Mouse (Mus musculus) limb, embryonic 13.5 days (tissue): ENCODE data around the gene Zfp853. TPM values are rescaled to one million over a fixed set of nuclear protein-coding genes. Genes with fewer than 3 reads are reported as not detected.

ENCODE experiments used
- ATAC-seq: fragments of 200-750 bp; cut with Nextera tagmentation; 2 replicates; pipeline ENCODE4 v1.8.0; 2017; ENCODE audit warnings: low read depth, moderate number of reproducible peaks, moderate TSS enrichment; ENCODE audit not compliant: low FRiP score
- H3K27ac ChIP-seq: fragments of 300-500 bp; sonication (generic); 2 replicates; pipeline ENCODE4 v1.5.1; 2015; ENCODE audit warnings: inconsistent platforms, mild to moderate bottlenecking, moderate library complexity
- H3K27me3 ChIP-seq: fragments of 300-500 bp; sonication (generic); 2 replicates; pipeline ENCODE4 v1.6.1; 2015; ENCODE audit warnings: mild to moderate bottlenecking, inconsistent platforms
- H3K36me3 ChIP-seq: fragments of 300-500 bp; sonication (generic); 2 replicates; pipeline ENCODE4 v1.6.1; 2015; ENCODE audit warnings: inconsistent platforms, mild to moderate bottlenecking, moderate library complexity
- H3K4me1 ChIP-seq: fragments of 300-500 bp; sonication (generic); 2 replicates; pipeline ENCODE4 v1.6.1; 2015; ENCODE audit warnings: inconsistent platforms
- H3K4me2 ChIP-seq: fragments of 300-500 bp; sonication (generic); replicated peaks from 2 replicates; pipeline ENCODE4 v1.6.1; 2015; ENCODE audit warnings: inconsistent platforms, mild to moderate bottlenecking, moderate library complexity
- H3K4me3 ChIP-seq: fragments of 300-500 bp; sonication (generic); 2 replicates; pipeline ENCODE4 v1.5.1; 2015; ENCODE audit warnings: moderate library complexity, mild to moderate bottlenecking, inconsistent platforms
- H3K9ac ChIP-seq: fragments of 300-500 bp; sonication (generic); 2 replicates; pipeline ENCODE4 v1.6.1; 2015; ENCODE audit warnings: mild to moderate bottlenecking, inconsistent platforms
- H3K9me3 ChIP-seq: fragments of 300-500 bp; sonication (generic); 2 replicates; pipeline ENCODE4 v1.6.1; 2016; ENCODE audit warnings: inconsistent platforms
- WGBS: fragments of 180-500 bp; shearing (Covaris S2); methylation state at CpG from one replicate; pipeline ENCODE4 v1.1.7; 2015; 5-methylcytosine and 5-hydroxymethylcytosine counted together
- polyA plus RNA-seq: library from polyadenylated mRNA; unstranded; fragments of >200 nt; fragmentation: Nextera tagmentation; extraction: Ambion mirVana; gene quantifications from 2 replicates; pipeline ENCODE4 v1.2.1, GENCODE M21; 2015

Gene Zfp853
- polyA plus RNA-seq, 1 experiment from 2014 or later = 0.33 TPM

GRCm38 (mm10) chr5:143288378-143288911, 5.0 kb downstream of the Zfp853 start:
- peak overlapping the region; percentile 35 for H3K4me3 ChIP-seq
- H3K4me2 ChIP-seq = peak overlapping the region; percentile 59
- ATAC-seq = no peak
- peaks cover 8% of the 10 kb centered on the region; the same call in 1 of the 2 replicates for H3K36me3 ChIP-seq
- no peak overlapping the region for H3K27ac ChIP-seq
- H3K4me1 ChIP-seq = peaks cover 27% of the 10 kb centered on the region
- peak overlapping the region; percentile 21; the same call in 1 of the 2 replicates for H3K9ac ChIP-seq
- H3K27me3 ChIP-seq = peaks cover 97% of the 10 kb centered on the region
- no peaks in the 10 kb centered on the region for H3K9me3 ChIP-seq
- WGBS = 9% methylated on average over 9 of the region's 9 CpGs

DNA sequence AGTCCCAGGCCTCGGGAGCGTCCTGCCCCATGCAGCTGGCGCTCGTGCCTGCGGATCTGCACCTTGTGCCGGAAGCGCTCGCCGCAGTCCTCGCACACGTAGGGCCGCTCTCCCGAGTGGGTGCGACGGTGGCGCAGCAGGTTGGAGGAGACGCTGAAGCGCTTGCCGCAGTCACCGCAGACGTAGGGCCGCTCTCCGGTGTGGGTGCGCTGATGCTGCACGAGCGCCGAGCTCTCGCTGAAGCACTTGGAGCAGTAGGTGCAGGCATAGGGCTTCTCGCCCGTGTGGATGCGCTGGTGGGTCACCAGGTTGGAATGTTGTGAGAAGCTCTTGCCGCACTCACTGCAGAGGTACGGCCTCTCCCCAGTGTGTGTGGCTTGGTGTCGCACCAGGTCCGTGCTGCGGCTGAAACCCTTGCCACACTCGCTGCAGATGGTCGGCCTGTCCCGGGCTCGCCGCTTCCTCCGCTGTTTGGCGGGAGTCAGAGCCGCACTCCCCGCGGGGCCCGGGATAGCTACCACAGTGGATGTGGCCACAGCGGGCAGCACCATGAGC, 5.6 kb downstream of the Zfp853 start:
- H3K27ac ChIP-seq = no peak overlapping the region
- ATAC-seq = peak; percentile 18; the same call in 1 of the 2 replicates
- WGBS = 2% methylated on average over 48 of the region's 48 CpGs

GRCm38 (mm10) chr5:143284762-143285161, 8.7 kb downstream of the Zfp853 start:
- H3K9me3 ChIP-seq = no peaks in the 10 kb centered on the region
- no peak overlapping the region for H3K27ac ChIP-seq
- H3K4me3 ChIP-seq = no peak overlapping the region
- H3K36me3 ChIP-seq = peaks cover 8% of the 10 kb centered on the region; the same call in 1 of the 2 replicates
- peaks cover 16% of the 10 kb centered on the region for H3K4me1 ChIP-seq
- ATAC-seq = no peak
- peaks cover 86% of the 10 kb centered on the region for H3K27me3 ChIP-seq
- 41% methylated on average over 6 of the region's 6 CpGs for WGBS
- no peak overlapping the region for H3K9ac ChIP-seq
- H3K4me2 ChIP-seq = no peak overlapping the region

More for the DNA sequence above, 5.6 kb downstream of the Zfp853 start:
- Histone ChIP-seq H3K9me3 (no peaks in the 10 kb centered on the region), H3K9ac (peak overlapping the region; percentile 21; the same call in 1 of the 2 replicates), H3K36me3 (peaks cover 8% of the 10 kb centered on the region; the same call in 1 of the 2 replicates), H3K4me2 (peak overlapping the region; percentile 59), H3K4me3 (peak overlapping the region; percentile 35), H3K4me1 (peaks cover 21% of the 10 kb centered on the region), H3K27me3 (peaks cover 97% of the 10 kb centered on the region)

GRCm38 (mm10) chr5:143279247-143279646, 14.2 kb downstream of the Zfp853 start:
- Histone ChIP-seq H3K4me2 (no peak overlapping the region), H3K9me3 (no peaks in the 10 kb centered on the region), H3K27me3 (peaks cover 71% of the 10 kb centered on the region), H3K4me3 (no peak overlapping the region), H3K4me1 (no peaks in the 10 kb centered on the region), H3K9ac (no peak overlapping the region), H3K27ac (no peak overlapping the region), H3K36me3 (no peaks in the 10 kb centered on the region)
- ATAC-seq = no peak
- WGBS = 41% methylated on average over 10 of the region's 10 CpGs

DNA sequence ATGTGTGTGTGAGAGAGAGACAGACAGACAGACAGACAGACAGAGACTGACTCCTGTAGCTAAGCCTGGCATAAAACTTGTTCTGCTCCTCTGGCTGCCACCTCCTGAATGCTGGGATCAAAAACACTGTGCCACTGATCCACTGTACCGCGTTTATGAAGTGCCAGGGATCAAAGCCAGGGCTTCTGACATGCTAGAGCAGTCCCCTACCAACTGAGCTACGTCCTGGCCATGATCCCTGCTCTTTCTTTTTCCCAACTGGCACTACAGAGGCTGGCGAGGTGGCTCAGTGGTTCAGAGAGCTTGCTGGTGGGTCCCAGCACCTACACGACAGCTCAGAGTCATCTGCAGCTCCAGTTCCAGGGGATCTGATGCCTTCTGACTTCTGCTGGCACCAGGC, 17.7 kb downstream of the Zfp853 start:
- H3K36me3 ChIP-seq = no peaks in the 10 kb centered on the region
- no peak overlapping the region for H3K4me2 ChIP-seq
- ATAC-seq = no peak
- no peak overlapping the region for H3K9ac ChIP-seq
- WGBS = 39% methylated on average over 5 of the region's 5 CpGs
- H3K9me3 ChIP-seq = no peaks in the 10 kb centered on the region
- no peak overlapping the region for H3K4me3 ChIP-seq
- H3K27me3 ChIP-seq = peaks cover 50% of the 10 kb centered on the region
- H3K4me1 ChIP-seq = peaks cover 4% of the 10 kb centered on the region
- H3K27ac ChIP-seq = no peak overlapping the region

DNA sequence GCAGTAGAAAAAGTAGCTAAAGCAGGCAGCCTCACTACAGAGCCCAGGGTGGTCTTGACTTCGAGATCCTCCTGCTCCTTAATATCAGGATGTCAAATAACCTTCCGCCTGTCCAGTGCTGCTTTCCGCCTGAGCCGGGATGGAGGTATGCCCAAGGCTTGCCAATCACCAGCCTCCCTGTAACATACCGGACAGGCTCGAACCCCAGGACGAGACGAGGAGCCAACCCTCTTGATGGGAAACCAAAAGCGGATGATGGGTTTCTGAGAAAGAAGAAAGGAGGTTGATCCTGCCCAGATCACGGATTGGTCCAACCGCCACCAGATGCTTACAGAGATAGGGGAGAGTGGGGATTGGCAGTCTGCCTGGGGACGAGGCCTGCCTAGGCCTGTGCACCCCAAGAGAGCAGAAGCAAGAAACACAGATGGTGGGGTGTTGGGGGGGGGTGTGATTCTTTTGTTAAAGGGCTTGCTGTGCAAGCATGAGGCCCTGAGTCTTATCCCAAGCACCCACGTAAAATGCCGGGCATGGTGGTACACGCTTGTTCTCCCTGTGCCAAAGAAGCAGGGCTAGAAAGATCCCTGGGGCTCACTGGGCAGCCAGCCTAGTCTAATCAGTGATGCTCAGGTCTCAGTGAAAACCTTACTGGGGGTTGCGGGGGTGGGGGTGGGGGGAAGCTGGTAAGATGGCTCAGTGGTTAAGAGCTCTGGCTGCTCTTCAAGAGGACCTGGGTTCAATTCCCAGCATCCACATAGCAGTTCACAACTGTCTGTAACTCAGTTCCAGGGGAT, 20.7 kb downstream of the Zfp853 start:
- no peak for ATAC-seq
- Histone ChIP-seq H3K4me1 (peaks cover 21% of the 10 kb centered on the region), H3K4me3 (no peak overlapping the region), H3K4me2 (no peak overlapping the region), H3K27me3 (peaks cover 25% of the 10 kb centered on the region), H3K36me3 (no peaks in the 10 kb centered on the region), H3K9me3 (no peaks in the 10 kb centered on the region), H3K9ac (no peak overlapping the region), H3K27ac (no peak overlapping the region)
- WGBS = 89% methylated on average over 16 of the region's 16 CpGs

- H3K36me3 ChIP-seq = no peaks in the 10 kb centered on the region
- no peaks in the 10 kb centered on the region for H3K9me3 ChIP-seq
- no peak overlapping the region for H3K4me3 ChIP-seq
- ATAC-seq = no peak
- H3K27me3 ChIP-seq = peaks cover 19% of the 10 kb centered on the region
- H3K9ac ChIP-seq = no peak overlapping the region
- H3K27ac ChIP-seq = no peak overlapping the region
- H3K4me1 ChIP-seq = peaks cover 23% of the 10 kb centered on the region
- H3K4me2 ChIP-seq = no peak overlapping the region
- 80% methylated on average over 3 of the region's 3 CpGs for WGBS
Observed at GRCm38 (mm10) chr5:143272108-143272507, 21.3 kb downstream of the Zfp853 start.

GRCm38 (mm10) chr5:143271642-143272041, 21.8 kb downstream of the Zfp853 start:
- H3K4me1 ChIP-seq = peaks cover 23% of the 10 kb centered on the region
- no peaks in the 10 kb centered on the region for H3K9me3 ChIP-seq
- no peak overlapping the region for H3K9ac ChIP-seq
- H3K36me3 ChIP-seq = no peaks in the 10 kb centered on the region
- H3K4me3 ChIP-seq = no peak overlapping the region
- WGBS = 87% methylated on average over 6 of the region's 6 CpGs
- no peak for ATAC-seq
- H3K27ac ChIP-seq = no peak overlapping the region
- no peak overlapping the region for H3K4me2 ChIP-seq
- H3K27me3 ChIP-seq = peaks cover 14% of the 10 kb centered on the region

GRCm38 (mm10) chr5:143270151-143270519, 23.3 kb downstream of the Zfp853 start:
- WGBS = 5% methylated on average over 12 of the region's 12 CpGs
- ATAC-seq = peak; percentile 17; the same call in 1 of the 2 replicates
- Histone ChIP-seq H3K4me1 (peaks cover 23% of the 10 kb centered on the region), H3K27me3 (no peaks in the 10 kb centered on the region), H3K4me2 (peak overlapping the region; percentile 89), H3K27ac (no peak overlapping the region), H3K9me3 (no peaks in the 10 kb centered on the region), H3K4me3 (peak overlapping the region; percentile 89), H3K9ac (peak overlapping the region; percentile 92), H3K36me3 (0 out of 2 replicates have a peak, but pooled peaks cover under 1% of the 10 kb centered on the region)

DNA sequence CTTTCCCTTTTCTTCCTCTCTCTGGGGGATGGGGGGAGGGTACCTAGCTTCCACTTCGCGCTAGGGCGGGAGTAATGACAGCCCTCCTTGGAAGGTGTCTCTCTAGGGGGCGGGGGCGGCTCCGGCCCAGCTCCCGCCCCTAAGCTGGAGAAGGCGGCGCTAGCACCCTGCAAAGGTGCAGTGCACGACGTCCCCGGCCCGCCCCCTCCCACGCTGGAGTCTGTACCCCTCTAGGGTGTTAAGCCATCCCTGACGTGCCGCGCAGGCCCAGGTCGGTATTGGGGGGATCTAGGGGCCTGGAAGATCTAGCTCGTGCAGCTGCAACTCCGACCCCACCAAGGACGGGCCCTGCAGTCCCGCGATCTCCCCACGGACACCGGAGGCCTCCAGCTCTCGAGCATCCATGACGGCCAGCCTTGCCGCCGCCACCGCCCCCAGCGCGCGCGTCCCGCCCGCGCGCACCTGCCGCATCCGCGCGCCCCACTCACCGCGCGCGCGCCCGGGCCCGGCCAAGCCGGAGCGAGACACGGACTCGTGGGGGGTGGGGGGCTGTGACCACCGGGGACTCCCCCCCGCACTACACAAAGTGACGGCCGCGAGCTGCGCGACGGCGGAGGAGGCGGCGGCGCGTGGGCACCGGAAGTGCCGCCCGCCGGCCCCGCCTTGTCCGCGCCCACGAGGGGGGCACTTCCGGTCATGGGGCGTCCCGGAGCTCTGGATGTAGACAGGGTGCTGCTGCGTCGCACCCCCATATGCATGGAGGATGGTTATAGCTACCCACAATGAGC, 23.9 kb downstream of the Zfp853 start, which contains the start of gene Zfp316:
Gene Zfp316 (minus strand): TSS at position 660 of the 788 bp plus-strand sequence.
- no peaks in the 10 kb centered on the region for H3K9me3 ChIP-seq
- no peaks in the 10 kb centered on the region for H3K27me3 ChIP-seq
- no peak within 1 kb of the TSS; the same call in 1 of the 2 replicates for H3K27ac ChIP-seq
- under 1% methylated on average over 77 of the region's 79 CpGs for WGBS
- H3K36me3 ChIP-seq = 0 out of 2 replicates have a peak, but pooled peaks cover 6% of the 10 kb centered on the region
- peak within 1 kb of the TSS; percentile 89 for H3K4me3 ChIP-seq
- peak within 1 kb of the TSS; percentile 92 for H3K9ac ChIP-seq
- ATAC-seq = peak; percentile 83
- peaks cover 23% of the 10 kb centered on the region for H3K4me1 ChIP-seq
- peak within 1 kb of the TSS; percentile 89 for H3K4me2 ChIP-seq

- Histone ChIP-seq H3K36me3 (peaks cover 12% of the 10 kb centered on the region), H3K27ac (no peak overlapping the region; the same call in 1 of the 2 replicates), H3K9me3 (no peaks in the 10 kb centered on the region), H3K4me1 (peaks cover 23% of the 10 kb centered on the region), H3K4me3 (peak overlapping the region; percentile 89), H3K9ac (peak overlapping the region; percentile 92), H3K4me2 (peak overlapping the region; percentile 89), H3K27me3 (no peaks in the 10 kb centered on the region)
- 32% methylated on average over 8 of the region's 8 CpGs for WGBS
- ATAC-seq = no peak; the same call in 1 of the 2 replicates
Observed at GRCm38 (mm10) chr5:143268985-143269362, 24.4 kb downstream of the Zfp853 start.
